Mouse (Mus musculus) cortical plate, adult 2 months (tissue): ENCODE measurements at regions not wholly inside any gene's neighbourhood (a gene's known extent, or its start where the extent isn't known, plus 50 kb on each side); places are given as distances from the start of the nearest gene placed in this dataset.
A peak's percentile ranks its signal among the peaks of the same experiment; 100 is the strongest.

ENCODE experiments used
- H3K27ac ChIP-seq: fragments of 200-500 bp; 2 replicates; pipeline ENCODE4 v1.5.1; 2012; ENCODE audit warnings: low read length, control low read depth, inconsistent platforms; ENCODE audit not compliant: insufficient read depth
- H3K4me1 ChIP-seq: fragments of 200-500 bp; 2 replicates; pipeline ENCODE4 v1.6.1; 2011; ENCODE audit warnings: low read length; ENCODE audit not compliant: control insufficient read depth, insufficient read depth
- H3K4me3 ChIP-seq: fragments of 200-500 bp; 2 replicates; pipeline ENCODE4 v1.5.1; 2011; ENCODE audit warnings: mild to moderate bottlenecking, low read length, control low read depth; ENCODE audit not compliant: insufficient read depth
- CTCF ChIP-seq: fragments of 200-500 bp; IDR thresholded peaks from 2 replicates; pipeline ENCODE4 v1.5.1; 2011; ENCODE audit warnings: mild to moderate bottlenecking, control low read depth, low read length; ENCODE audit not compliant: insufficient read depth; ENCODE audit errors: extremely low read depth
- POLR2A ChIP-seq: fragments of 200-500 bp; IDR thresholded peaks from 2 replicates; pipeline ENCODE4 v1.6.1; 2011; ENCODE audit warnings: mild to moderate bottlenecking, low read length, control low read depth; ENCODE audit not compliant: insufficient read depth; ENCODE audit errors: extremely low read depth

DNA sequence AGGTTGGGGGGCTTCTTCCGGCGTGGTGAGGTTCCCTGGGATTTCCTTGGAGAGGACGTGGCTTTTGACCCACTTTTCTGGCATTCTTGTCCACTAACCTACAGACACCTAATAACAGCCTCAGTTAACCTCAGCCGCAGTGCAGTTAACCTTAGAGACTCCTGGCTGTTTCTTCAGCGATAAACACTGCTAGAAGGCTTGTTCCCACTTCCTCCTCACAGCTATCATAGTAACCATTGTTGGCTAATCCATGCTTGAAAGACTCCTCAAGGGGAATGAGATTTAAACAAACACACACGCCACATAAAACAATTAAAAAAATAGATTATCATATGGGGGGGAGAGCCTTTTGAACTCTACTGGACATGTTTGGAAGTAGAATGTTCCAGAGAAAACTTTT is 58.0 kb upstream of the Enpp6 start:
- Histone ChIP-seq H3K4me1 (no peaks in the 10 kb centered on the region), H3K4me3 (no peak overlapping the region), H3K27ac (no peak overlapping the region)
- TF ChIP-seq CTCF (no peak), POLR2A (no peak)

DNA sequence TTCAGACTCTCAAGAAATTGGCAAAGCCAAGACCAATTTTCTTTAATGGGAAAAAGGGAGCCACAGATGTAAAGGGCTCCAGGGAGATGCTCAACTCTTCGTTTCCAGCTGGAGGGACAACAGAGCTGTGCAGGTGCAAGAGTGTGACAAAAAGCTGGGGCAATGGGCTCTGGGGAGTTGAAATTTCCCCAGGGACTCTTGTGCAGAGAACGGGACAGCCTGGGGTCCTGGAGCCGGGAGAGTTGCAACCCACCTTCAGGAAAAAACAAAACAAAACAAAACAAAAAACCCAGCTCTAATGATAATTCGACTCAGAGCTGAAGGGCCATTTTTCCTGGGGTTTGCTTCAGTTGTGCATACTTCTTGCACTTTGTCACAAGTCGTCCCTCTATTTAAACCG is 57.0 kb upstream of the Enpp6 start:
- TF ChIP-seq POLR2A (no peak), CTCF (no peak)
- Histone ChIP-seq H3K4me1 (no peaks in the 10 kb centered on the region), H3K27ac (no peak overlapping the region), H3K4me3 (no peak overlapping the region)

- Histone ChIP-seq H3K27ac (no peak overlapping the region), H3K4me3 (no peak overlapping the region), H3K4me1 (peaks cover 1% of the 10 kb centered on the region; the same call in 1 of the 2 replicates)
- TF ChIP-seq POLR2A (no peak), CTCF (no peak)
These were observed 55.4 kb upstream of the Enpp6 start for GRCm38 (mm10) chr8:46931267-46931666.

DNA sequence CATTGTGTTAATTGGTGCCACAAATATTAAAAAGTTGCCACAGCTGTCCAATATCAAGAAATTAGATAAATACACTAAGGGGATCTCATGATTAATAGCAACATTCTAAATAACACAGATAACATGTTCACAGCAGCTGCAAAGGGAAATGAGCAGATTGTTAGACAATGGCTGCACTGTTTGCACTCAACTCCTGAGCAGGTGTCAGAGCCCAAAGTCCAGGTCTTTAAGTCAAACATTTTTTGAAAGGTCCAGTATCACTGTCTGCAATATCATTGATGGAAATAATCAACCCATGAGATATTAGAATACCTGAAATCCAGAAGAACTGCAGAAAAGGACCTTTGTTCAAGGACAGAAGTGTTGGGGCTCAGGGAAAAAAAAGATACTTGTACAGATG is 53.4 kb upstream of the Enpp6 start:
- Histone ChIP-seq H3K27ac (no peak overlapping the region), H3K4me1 (peaks cover 1% of the 10 kb centered on the region; the same call in 1 of the 2 replicates), H3K4me3 (no peak overlapping the region)
- TF ChIP-seq CTCF (no peak), POLR2A (no peak)

DNA sequence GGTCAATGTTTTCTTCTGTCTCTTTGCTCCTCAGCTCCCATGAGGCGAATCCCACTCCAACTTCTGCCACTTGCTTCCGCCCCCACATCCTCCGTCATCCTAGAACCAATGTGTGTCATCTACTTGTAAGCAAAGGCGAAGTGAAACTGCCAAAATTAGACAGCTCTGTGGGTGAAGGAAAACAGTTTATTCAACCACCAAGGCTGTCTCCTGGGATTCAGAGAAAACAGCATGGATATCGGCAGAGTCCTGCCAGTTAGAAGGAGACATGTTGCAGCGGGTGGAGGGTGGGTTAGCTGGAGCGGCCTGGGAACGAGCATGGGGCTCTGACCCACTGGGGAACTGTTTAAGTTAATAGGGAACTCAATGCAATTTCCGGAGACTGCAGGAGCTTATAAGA is 52.4 kb upstream of the Enpp6 start:
- peak overlapping the region; percentile 16; the same call in 1 of the 2 replicates for H3K27ac ChIP-seq
- peaks cover 1% of the 10 kb centered on the region; the same call in 1 of the 2 replicates for H3K4me1 ChIP-seq
- no peak overlapping the region for H3K4me3 ChIP-seq
- TF ChIP-seq POLR2A: no peak
- no peak for TF ChIP-seq CTCF

DNA sequence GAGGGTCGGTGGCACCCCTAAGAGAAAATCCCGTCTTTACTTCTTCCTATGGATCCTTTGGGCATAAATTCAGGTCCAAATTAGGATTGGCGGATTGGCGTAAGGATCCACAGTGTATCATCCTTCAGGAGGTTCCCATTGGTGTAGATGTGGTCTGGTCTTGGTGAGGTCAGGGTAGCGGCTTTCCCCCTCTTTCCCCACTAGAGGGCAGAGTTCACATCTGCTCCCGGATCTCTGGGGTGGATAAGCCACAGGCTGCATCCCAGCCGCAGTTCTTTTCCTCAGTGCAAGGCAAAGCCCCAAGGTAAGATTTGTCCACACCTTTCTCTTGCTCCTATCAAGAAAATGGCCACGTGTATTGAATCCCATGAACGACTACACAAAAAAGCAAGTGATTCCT is 51.8 kb upstream of the Enpp6 start:
- peak overlapping the region; percentile 16; the same call in 1 of the 2 replicates for H3K27ac ChIP-seq
- TF ChIP-seq POLR2A: no peak
- TF ChIP-seq CTCF: peak; percentile 61
- H3K4me3 ChIP-seq: no peak overlapping the region
- H3K4me1 ChIP-seq: peaks cover 1% of the 10 kb centered on the region; the same call in 1 of the 2 replicates

GRCm38 (mm10) chr8:46936039-46936438 is 50.6 kb upstream of the Enpp6 start:
- H3K27ac ChIP-seq: no peak overlapping the region
- H3K4me1 ChIP-seq: peaks cover 1% of the 10 kb centered on the region; the same call in 1 of the 2 replicates
- H3K4me3 ChIP-seq: no peak overlapping the region
- TF ChIP-seq CTCF (peak; percentile 54; the same call in 1 of the 2 replicates), POLR2A (no peak)
